Mouse (Mus musculus): ENCODE data around the gene Tbc1d10c.

Gene Tbc1d10c

GRCm38 (mm10) chr19:4159049-4159448 lies 32.0 kb downstream of the Tbc1d10c start:
- DNase-seq (ENCODE audit: low spot score): no peak

DNA sequence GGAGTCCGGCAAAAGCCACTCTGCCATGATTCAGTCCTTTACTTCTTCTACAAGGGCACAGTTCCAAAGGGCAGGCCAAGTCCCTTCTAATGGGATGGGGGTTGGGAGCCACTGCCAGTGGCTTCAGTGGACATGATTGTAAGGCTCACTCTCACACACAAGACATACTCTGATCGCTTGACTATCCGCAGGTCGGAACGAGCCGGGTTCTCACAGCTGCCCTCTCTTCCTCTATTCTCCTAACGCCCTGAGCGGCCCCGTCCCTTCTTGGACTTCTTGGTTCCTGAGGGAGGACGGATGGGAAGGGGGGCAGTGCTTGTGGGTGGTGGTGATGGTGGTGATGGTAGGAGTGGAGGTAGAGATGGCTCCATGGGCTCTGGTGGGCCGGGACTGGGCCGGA lies 34.3 kb downstream of the Tbc1d10c start:
- no peak for DNase-seq (ENCODE audit: low spot score)

- no peak for DNase-seq (ENCODE audit: low spot score)
These were observed 35.0 kb downstream of the Tbc1d10c start for GRCm38 (mm10) chr19:4156073-4156579.

- no peak for DNase-seq (ENCODE audit: low spot score)
These were observed 35.6 kb downstream of the Tbc1d10c start for GRCm38 (mm10) chr19:4155223-4156072.

GRCm38 (mm10) chr19:4154437-4155222 lies 36.5 kb downstream of the Tbc1d10c start:
- DNase-seq (ENCODE audit: low spot score): no peak

DNA sequence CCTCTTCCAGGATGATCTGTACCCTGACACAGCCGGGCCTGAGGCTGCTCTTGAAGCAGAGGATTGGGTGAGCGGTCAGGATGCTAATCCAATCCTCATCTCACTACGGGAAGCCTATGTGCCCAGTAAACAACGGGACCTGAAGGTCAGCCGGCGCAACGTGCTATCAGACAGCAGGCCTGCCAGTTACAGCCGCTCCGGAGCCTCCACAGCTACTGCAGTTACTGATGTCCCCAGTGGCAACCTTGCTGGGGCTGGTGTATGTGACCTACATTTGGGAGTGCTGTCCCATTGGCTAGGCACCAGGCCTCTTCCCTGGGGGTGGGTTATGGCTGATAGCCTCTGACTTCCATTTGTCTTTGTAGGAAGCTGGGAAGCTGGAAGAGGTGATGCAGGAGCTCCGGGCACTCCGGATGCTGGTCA lies 37.8 kb downstream of the Tbc1d10c start, which contains the start of gene Ptprcap:
Gene Ptprcap (plus strand): TSS at position 373 of the 423 bp plus-strand sequence.
- DNase-seq (ENCODE audit: low spot score): no peak

DNA sequence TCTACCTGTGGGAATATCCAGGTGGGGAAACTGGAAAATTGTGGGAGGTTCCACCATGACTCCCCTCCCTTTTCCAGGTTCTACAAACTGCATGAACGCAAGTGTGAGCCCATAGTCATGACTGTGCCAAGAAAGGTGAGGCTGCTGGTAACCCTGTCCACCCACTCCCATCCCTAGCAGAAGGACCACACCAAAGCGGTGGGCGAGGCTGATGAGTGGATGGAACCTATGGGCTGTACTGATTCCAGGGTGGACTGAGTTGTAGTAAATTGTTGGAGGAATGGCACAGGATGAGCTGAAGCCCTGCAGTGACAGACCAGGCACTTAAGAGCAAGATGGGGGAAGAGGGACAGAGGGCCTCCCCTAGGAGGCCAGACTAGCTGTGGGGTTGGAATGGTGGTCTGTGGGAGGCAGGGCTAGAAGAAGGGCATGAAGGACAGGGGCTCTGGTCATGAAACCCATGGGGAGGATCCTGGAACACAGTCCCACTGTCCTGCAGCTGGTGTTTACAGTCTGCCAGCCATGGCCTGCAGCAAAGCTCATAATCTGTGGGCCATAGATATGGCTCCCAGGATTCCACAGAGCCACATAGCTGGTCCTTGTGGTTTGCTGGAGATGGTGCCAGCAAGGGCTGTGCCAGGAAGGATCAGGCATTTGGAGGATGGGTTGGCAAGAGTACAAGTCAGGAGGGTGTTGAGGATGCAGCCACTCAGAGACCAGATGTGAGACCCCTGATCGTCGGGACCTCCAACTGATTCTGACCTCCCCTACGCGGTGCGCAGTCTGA lies 38.4 kb downstream of the Tbc1d10c start:
- DNase-seq (ENCODE audit: low spot score): no peak

DNA sequence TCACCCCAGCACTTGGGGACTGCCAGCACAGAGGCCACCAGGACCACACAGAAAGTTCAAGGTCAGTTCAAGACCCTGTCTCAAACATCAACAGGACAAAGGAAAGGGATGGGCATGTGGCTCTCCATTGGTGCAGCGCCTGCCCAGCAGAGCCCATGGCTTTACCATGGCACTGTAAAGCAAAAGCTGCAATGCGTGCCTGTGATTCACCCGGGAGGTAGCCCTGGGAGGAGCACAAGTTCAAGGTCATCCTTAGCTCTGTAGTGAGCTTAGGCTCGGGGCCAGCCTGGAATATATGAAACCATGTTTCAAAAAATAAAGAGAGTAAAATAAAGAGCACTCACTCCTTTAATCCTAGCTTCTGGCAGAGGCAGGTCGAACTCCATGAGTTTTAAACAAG lies 39.2 kb downstream of the Tbc1d10c start:
- no peak for DNase-seq (ENCODE audit: low spot score)

DNA sequence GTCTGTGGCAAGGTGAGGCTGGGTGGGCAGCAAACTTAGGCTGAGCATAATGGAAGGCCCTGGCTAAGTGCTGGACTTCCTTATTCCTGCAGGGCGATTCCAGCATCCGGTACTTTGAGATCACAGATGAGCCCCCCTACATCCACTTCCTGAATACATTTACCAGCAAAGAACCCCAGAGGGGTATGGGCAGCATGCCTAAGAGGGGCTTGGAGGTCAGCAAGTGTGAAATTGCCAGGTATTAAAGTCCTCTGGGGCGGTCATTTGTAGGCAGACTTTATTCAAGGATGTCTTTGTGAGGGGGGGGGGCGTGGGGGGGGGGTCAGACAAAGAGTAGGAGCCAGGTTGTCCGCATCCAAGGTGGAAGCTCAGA lies 39.6 kb downstream of the Tbc1d10c start:
- no peak for DNase-seq (ENCODE audit: low spot score)

DNA sequence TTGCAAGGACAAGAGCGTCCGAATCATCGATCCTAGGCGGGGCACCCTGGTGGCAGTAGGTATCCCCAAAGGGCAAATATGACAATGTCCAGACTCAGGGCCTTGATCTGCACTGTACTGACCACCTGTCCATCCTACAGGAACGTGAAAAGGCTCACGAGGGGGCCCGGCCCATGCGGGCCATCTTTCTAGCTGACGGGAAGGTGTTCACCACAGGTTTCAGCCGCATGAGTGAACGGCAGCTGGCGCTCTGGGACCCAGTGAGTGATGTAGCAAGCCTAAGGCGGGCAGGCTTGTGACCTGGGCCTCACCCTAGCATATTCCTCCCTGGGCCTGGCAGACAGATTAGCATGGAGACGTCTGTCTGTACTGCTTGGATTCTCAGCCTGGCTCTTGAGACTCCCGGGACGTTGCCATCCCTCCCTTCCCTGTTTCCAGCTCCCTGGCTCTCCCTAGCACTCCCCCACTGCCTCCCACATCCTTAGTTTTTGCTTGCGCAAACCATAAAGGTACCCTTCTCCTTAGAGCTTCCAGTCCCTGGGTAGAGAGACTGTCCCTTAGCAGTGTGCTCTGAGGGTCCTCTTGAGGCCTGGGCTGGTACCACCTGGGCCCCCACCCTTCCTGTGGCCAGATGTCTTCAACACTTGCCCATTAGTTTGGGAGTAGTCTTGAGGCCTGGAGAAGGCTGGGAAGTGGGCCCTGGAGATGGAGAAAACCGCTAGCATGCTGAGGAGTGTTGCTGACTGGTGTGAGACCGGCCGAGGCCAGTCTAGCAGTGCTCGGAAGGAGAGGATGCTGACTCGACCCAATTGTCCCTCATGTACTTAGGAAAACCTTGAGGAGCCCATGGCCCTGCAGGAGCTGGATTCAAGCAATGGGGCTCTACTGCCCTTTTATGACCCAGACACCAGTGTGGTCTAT lies 40.3 kb downstream of the Tbc1d10c start:
- DNase-seq (ENCODE audit: low spot score): peak; percentile 71

- DNase-seq (ENCODE audit: low spot score): no peak
These were observed 41.2 kb downstream of the Tbc1d10c start for GRCm38 (mm10) chr19:4149764-4150461.

DNA sequence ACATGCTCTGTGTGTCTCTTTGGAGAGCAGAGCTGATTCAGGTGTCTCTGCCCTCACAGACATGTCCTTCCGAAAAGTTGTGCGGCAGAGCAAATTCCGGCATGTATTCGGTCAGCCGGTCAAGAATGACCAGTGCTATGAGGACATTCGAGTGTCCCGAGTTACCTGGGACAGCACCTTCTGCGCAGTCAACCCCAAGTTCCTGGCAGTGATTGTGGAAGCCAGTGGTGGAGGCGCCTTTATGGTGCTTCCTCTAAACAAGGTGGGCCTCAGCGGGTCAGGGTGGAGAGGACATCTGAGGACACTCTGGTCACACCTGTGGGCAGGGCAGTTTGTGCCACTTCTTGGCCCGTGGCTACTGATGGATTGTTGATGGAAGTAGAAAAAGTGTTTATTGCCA lies 41.8 kb downstream of the Tbc1d10c start:
- no peak for DNase-seq (ENCODE audit: low spot score)

DNA sequence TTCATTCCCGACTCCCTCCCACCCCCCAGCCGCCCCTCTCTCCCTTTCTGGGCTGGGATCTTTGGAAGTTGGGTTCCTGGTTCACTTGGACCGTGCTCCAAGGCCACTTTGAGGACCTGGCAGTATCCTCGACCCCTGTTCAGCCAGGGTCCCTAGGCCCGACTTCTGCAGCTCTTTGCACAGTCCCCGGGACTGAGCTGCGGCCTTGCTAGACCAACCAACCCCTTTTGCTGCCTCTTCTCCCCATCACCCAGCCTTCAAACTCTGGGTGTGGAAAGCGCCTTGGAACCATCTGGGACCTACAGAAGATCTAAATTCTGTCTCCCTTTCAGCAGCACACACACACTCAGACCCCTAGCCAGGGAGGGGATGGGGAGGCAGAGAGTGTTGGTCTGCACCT lies 42.3 kb downstream of the Tbc1d10c start:
- no peak for DNase-seq (ENCODE audit: low spot score)

- peak; percentile 93 for DNase-seq (ENCODE audit: low spot score)
These were observed 42.6 kb downstream of the Tbc1d10c start, which contains the start of gene Coro1b for GRCm38 (mm10) chr19:4148491-4148806. Gene Coro1b (plus strand): TSS chr19:4148619.

GRCm38 (mm10) chr19:4147782-4148490 lies 43.1 kb downstream of the Tbc1d10c start:
- no peak for DNase-seq (ENCODE audit: low spot score)

- DNase-seq (ENCODE audit: low spot score): no peak
These were observed 44.1 kb downstream of the Tbc1d10c start for GRCm38 (mm10) chr19:4147022-4147405.

- DNase-seq (ENCODE audit: low spot score): no peak
These were observed 44.6 kb downstream of the Tbc1d10c start for GRCm38 (mm10) chr19:4146366-4147021.

- no peak for DNase-seq (ENCODE audit: low spot score)
These were observed 45.1 kb downstream of the Tbc1d10c start for GRCm38 (mm10) chr19:4145936-4146335.
